Mouse (Mus musculus) adrenal gland, adult 10 weeks (tissue): ENCODE data around the gene Olfr316. TPM values are rescaled to one million over a fixed set of nuclear protein-coding genes. Genes with fewer than 3 reads are reported as not detected.

Experiments
- polyA plus RNA-seq: library from polyadenylated mRNA; stranded (reverse); fragments of 350-450 nt; fragmentation: Illumina TruSeq; extraction: RNeasy Lipid Tissue Mini Kit (QIAGEN cat#74804); gene quantifications from one replicate; pipeline ENCODE4 v1.2.3, GENCODE M21; 2014; ENCODE audit warnings: low read depth, low replicate concordance

Gene Olfr316
- polyA plus RNA-seq: not detected

GRCm38 (mm10) chr11:58752434-58752833, at the start of gene Olfr316:
Olfr316 (plus strand) TSS chr11:58752734.

GRCm38 (mm10) chr11:58723914-58724313, 28.6 kb upstream of the Olfr316 start, which contains the start of gene Olfr318:
Olfr318 (minus strand) TSS chr11:58724014.

GRCm38 (mm10) chr11:58738792-58739262, 13.7 kb upstream of the Olfr316 start, which contains the start of gene Olfr317:
Olfr317 (minus strand) TSS chr11:58739212.

GRCm38 (mm10) chr11:58772888-58773287, 20.4 kb downstream of the Olfr316 start, which contains the start of gene Olfr315:
Olfr315 (plus strand) TSS chr11:58773188.

GRCm38 (mm10) chr11:58782480-58783089, 30.1 kb downstream of the Olfr316 start, which contains the start of gene Olfr314:
Olfr314 (plus strand) TSS chr11:58782952.

GRCm38 (mm10) chr11:58801558-58802228, 49.2 kb downstream of the Olfr316 start, which contains the start of gene Fam183b:
Fam183b (minus strand) TSS chr11:58801960.

Other genes with a start within 250 kb of the Olfr316 start
- gene Olfr330, start 217.9 kb upstream of the Olfr316 start, polyA plus RNA-seq: 1.5 TPM
- gene Olfr329-ps, start 206.3 kb upstream of the Olfr316 start, polyA plus RNA-seq: 3.0 TPM
- not detected for gene Olfr328, start 197.1 kb upstream of the Olfr316 start, polyA plus RNA-seq
- gene Olfr224, start 182.2 kb upstream of the Olfr316 start, polyA plus RNA-seq: not detected
- gene Olfr325, start 175.0 kb upstream of the Olfr316 start, polyA plus RNA-seq: not detected
- not detected for gene Olfr324, start 157.6 kb upstream of the Olfr316 start, polyA plus RNA-seq
- not detected for gene 2210407C18Rik, start 136.7 kb upstream of the Olfr316 start, polyA plus RNA-seq
- gene Olfr323, start 122.2 kb upstream of the Olfr316 start, polyA plus RNA-seq: not detected
- gene Trim58, start 112.3 kb upstream of the Olfr316 start, polyA plus RNA-seq: not detected
- gene Olfr322, start 94.0 kb upstream of the Olfr316 start, polyA plus RNA-seq: not detected
- gene Olfr320, start 71.6 kb upstream of the Olfr316 start, polyA plus RNA-seq: not detected
- gene Olfr319, start 53.6 kb upstream of the Olfr316 start, polyA plus RNA-seq: not detected
- not detected for gene Olfr318, start 28.7 kb upstream of the Olfr316 start, polyA plus RNA-seq
- gene Olfr317, start 13.5 kb upstream of the Olfr316 start, polyA plus RNA-seq: not detected
- not detected for gene Olfr315, start 20.5 kb downstream of the Olfr316 start, polyA plus RNA-seq
- not detected for gene Olfr314, start 30.2 kb downstream of the Olfr316 start, polyA plus RNA-seq
- gene Fam183b, start 49.2 kb downstream of the Olfr316 start, polyA plus RNA-seq: 4.1 TPM
- not detected for gene Olfr313, start 62.3 kb downstream of the Olfr316 start, polyA plus RNA-seq
- gene Olfr312, start 76.5 kb downstream of the Olfr316 start, polyA plus RNA-seq: not detected
- gene Olfr311, start 86.5 kb downstream of the Olfr316 start, polyA plus RNA-seq: not detected
- gene Gm12258, start 94.4 kb downstream of the Olfr316 start, polyA plus RNA-seq: 5.5 TPM
- 6.7 TPM for gene 2810021J22Rik, start 114.5 kb downstream of the Olfr316 start, polyA plus RNA-seq
- gene Zfp39, start 151.5 kb downstream of the Olfr316 start, polyA plus RNA-seq: 5.9 TPM
- gene Btnl10, start 165.2 kb downstream of the Olfr316 start, polyA plus RNA-seq: not detected
- 13.2 TPM for gene Rnf187, start 186.2 kb downstream of the Olfr316 start, polyA plus RNA-seq
- gene Hist3h2ba, start 196.2 kb downstream of the Olfr316 start, polyA plus RNA-seq: not detected
- 13.1 TPM for gene Hist3h2a, start 202.0 kb downstream of the Olfr316 start, polyA plus RNA-seq
- not detected for gene Trim17, start 202.0 kb downstream of the Olfr316 start, polyA plus RNA-seq
- 1.3 TPM for gene Trim11, start 225.4 kb downstream of the Olfr316 start, polyA plus RNA-seq